Mouse (Mus musculus): ENCODE data around the gene Vhl. TPM values are rescaled to one million over a fixed set of nuclear protein-coding genes. Genes with fewer than 3 reads are reported as not detected.

Gene Vhl
- polyA plus RNA-seq, 1 experiment from 2014 or later: 85.2 TPM

- WGBS: 30% methylated on average over 23 of the region's 23 CpGs
- Histone ChIP-seq H3K4me1 (ENCODE audit: control insufficient read depth, insufficient read depth, low read length) (peaks cover 4% of the 10 kb centered on the region), H3K9me3 (ENCODE audit: control insufficient read depth, low read length) (no peaks in the 10 kb centered on the region), H3K27ac (replicated peaks; ENCODE audit: low read depth, low read length) (no peak within 1 kb of the TSS), H3K4me2 (ENCODE audit: low read length) (0 out of 2 replicates have a peak within 1 kb of the TSS, but pooled peaks have one; percentile 15), H3K27me3 (ENCODE audit: control insufficient read depth, insufficient read depth, low read length) (no peaks in the 10 kb centered on the region), H3K9ac (replicated peaks; ENCODE audit: low read length) (no peak within 1 kb of the TSS; the same call in 1 of the 2 replicates), H3K36me3 (ENCODE audit: control insufficient read depth, insufficient read depth, low read length) (no peaks in the 10 kb centered on the region), H3K4me3 (replicated peaks; ENCODE audit: low read depth, low read length) (no peak within 1 kb of the TSS)
- DNase-seq (peak; percentile 19), ATAC-seq (ENCODE audit: low FRiP score, low TSS enrichment) (no peak)
These were observed 23.1 kb upstream of the Vhl start, which contains the start of gene Fancd2os for GRCm38 (mm10) chr6:113600543-113601139. TSS of gene Fancd2os (minus strand) at chr6:113600715.

GRCm38 (mm10) chr6:113602821-113603220, 20.9 kb upstream of the Vhl start:
- Histone ChIP-seq H3K9me3 (ENCODE audit: control insufficient read depth, low read length) (no peaks in the 10 kb centered on the region), H3K36me3 (ENCODE audit: control insufficient read depth, insufficient read depth, low read length) (peaks cover 3% of the 10 kb centered on the region; the same call in 1 of the 2 replicates), H3K9ac (replicated peaks; ENCODE audit: low read length) (no peak overlapping the region), H3K27me3 (ENCODE audit: control insufficient read depth, insufficient read depth, low read length) (no peaks in the 10 kb centered on the region), H3K4me2 (ENCODE audit: low read length) (no peak overlapping the region), H3K4me3 (replicated peaks; ENCODE audit: low read depth, low read length) (no peak overlapping the region), H3K4me1 (ENCODE audit: control insufficient read depth, insufficient read depth, low read length) (peaks cover 12% of the 10 kb centered on the region), H3K27ac (replicated peaks; ENCODE audit: low read depth, low read length) (no peak overlapping the region)
- no peak for DNase-seq
- no peak for ATAC-seq (ENCODE audit: low FRiP score, low TSS enrichment)
- WGBS: 95% methylated on average over 6 of the region's 6 CpGs

GRCm38 (mm10) chr6:113603993-113604392, 19.8 kb upstream of the Vhl start:
- Histone ChIP-seq H3K27me3 (ENCODE audit: control insufficient read depth, insufficient read depth, low read length) (no peaks in the 10 kb centered on the region), H3K4me1 (ENCODE audit: control insufficient read depth, insufficient read depth, low read length) (peaks cover 12% of the 10 kb centered on the region), H3K4me2 (ENCODE audit: low read length) (peak overlapping the region; percentile 76), H3K36me3 (ENCODE audit: control insufficient read depth, insufficient read depth, low read length) (peaks cover 3% of the 10 kb centered on the region; the same call in 1 of the 2 replicates), H3K9ac (replicated peaks; ENCODE audit: low read length) (peak overlapping the region; percentile 86), H3K4me3 (replicated peaks; ENCODE audit: low read depth, low read length) (peak overlapping the region; percentile 91), H3K9me3 (ENCODE audit: control insufficient read depth, low read length) (no peaks in the 10 kb centered on the region), H3K27ac (replicated peaks; ENCODE audit: low read depth, low read length) (peak overlapping the region; percentile 69)
- 51% methylated on average over 12 of the region's 12 CpGs for WGBS
- DNase-seq (no peak), ATAC-seq (ENCODE audit: low FRiP score, low TSS enrichment) (no peak)

- peak within 1 kb of the TSS; percentile 82 for H3K27ac ChIP-seq (replicated peaks; ENCODE audit: low read depth, low read length)
- peak within 1 kb of the TSS; percentile 86 for H3K9ac ChIP-seq (replicated peaks; ENCODE audit: low read length)
- under 1% methylated on average over 65 of the region's 65 CpGs for WGBS
- peak within 1 kb of the TSS; percentile 91 for H3K4me3 ChIP-seq (replicated peaks; ENCODE audit: low read depth, low read length)
- H3K36me3 ChIP-seq (ENCODE audit: control insufficient read depth, insufficient read depth, low read length): peaks cover 3% of the 10 kb centered on the region
- DNase-seq: peak; percentile 96
- peak; percentile 92 for ATAC-seq (ENCODE audit: low FRiP score, low TSS enrichment)
- peak within 1 kb of the TSS; percentile 76 for H3K4me2 ChIP-seq (ENCODE audit: low read length)
- H3K27me3 ChIP-seq (ENCODE audit: control insufficient read depth, insufficient read depth, low read length): no peaks in the 10 kb centered on the region
- H3K4me1 ChIP-seq (ENCODE audit: control insufficient read depth, insufficient read depth, low read length): peaks cover 12% of the 10 kb centered on the region
- no peaks in the 10 kb centered on the region for H3K9me3 ChIP-seq (ENCODE audit: control insufficient read depth, low read length)
These were observed 19.1 kb upstream of the Vhl start, which contains the start of gene Brk1 for GRCm38 (mm10) chr6:113604432-113605223. TSS of gene Brk1 (plus strand) at chr6:113604772.

- peak overlapping the region; percentile 91 for H3K4me3 ChIP-seq (replicated peaks; ENCODE audit: low read depth, low read length)
- DNase-seq: no peak
- peak overlapping the region; percentile 86 for H3K9ac ChIP-seq (replicated peaks; ENCODE audit: low read length)
- H3K36me3 ChIP-seq (ENCODE audit: control insufficient read depth, insufficient read depth, low read length): peaks cover 8% of the 10 kb centered on the region
- WGBS: 5% methylated on average over 10 of the region's 10 CpGs
- no peaks in the 10 kb centered on the region for H3K27me3 ChIP-seq (ENCODE audit: control insufficient read depth, insufficient read depth, low read length)
- H3K4me1 ChIP-seq (ENCODE audit: control insufficient read depth, insufficient read depth, low read length): peaks cover 12% of the 10 kb centered on the region
- peak overlapping the region; percentile 76 for H3K4me2 ChIP-seq (ENCODE audit: low read length)
- H3K27ac ChIP-seq (replicated peaks; ENCODE audit: low read depth, low read length): peak overlapping the region; percentile 82
- ATAC-seq (ENCODE audit: low FRiP score, low TSS enrichment): peak; percentile 38; the same call in 1 of the 2 replicates
- H3K9me3 ChIP-seq (ENCODE audit: control insufficient read depth, low read length): no peaks in the 10 kb centered on the region
These were observed 18.6 kb upstream of the Vhl start for GRCm38 (mm10) chr6:113605224-113605545.

GRCm38 (mm10) chr6:113608871-113609270, 14.9 kb upstream of the Vhl start:
- peaks cover 9% of the 10 kb centered on the region for H3K36me3 ChIP-seq (ENCODE audit: control insufficient read depth, insufficient read depth, low read length)
- H3K4me1 ChIP-seq (ENCODE audit: control insufficient read depth, insufficient read depth, low read length): peaks cover 12% of the 10 kb centered on the region
- no peak for ATAC-seq (ENCODE audit: low FRiP score, low TSS enrichment)
- no peak overlapping the region for H3K27ac ChIP-seq (replicated peaks; ENCODE audit: low read depth, low read length)
- no peak overlapping the region for H3K4me3 ChIP-seq (replicated peaks; ENCODE audit: low read depth, low read length)
- 92% methylated on average over 6 of the region's 6 CpGs for WGBS
- no peak overlapping the region for H3K4me2 ChIP-seq (ENCODE audit: low read length)
- H3K27me3 ChIP-seq (ENCODE audit: control insufficient read depth, insufficient read depth, low read length): no peaks in the 10 kb centered on the region
- H3K9me3 ChIP-seq (ENCODE audit: control insufficient read depth, low read length): no peaks in the 10 kb centered on the region
- DNase-seq: no peak
- H3K9ac ChIP-seq (replicated peaks; ENCODE audit: low read length): no peak overlapping the region

- Histone ChIP-seq H3K9me3 (ENCODE audit: control insufficient read depth, low read length) (no peaks in the 10 kb centered on the region), H3K4me2 (ENCODE audit: low read length) (no peak overlapping the region), H3K4me1 (ENCODE audit: control insufficient read depth, insufficient read depth, low read length) (peaks cover 12% of the 10 kb centered on the region), H3K27me3 (ENCODE audit: control insufficient read depth, insufficient read depth, low read length) (no peaks in the 10 kb centered on the region), H3K36me3 (ENCODE audit: control insufficient read depth, insufficient read depth, low read length) (peaks cover 9% of the 10 kb centered on the region), H3K27ac (replicated peaks; ENCODE audit: low read depth, low read length) (no peak overlapping the region), H3K9ac (replicated peaks; ENCODE audit: low read length) (no peak overlapping the region), H3K4me3 (replicated peaks; ENCODE audit: low read depth, low read length) (no peak overlapping the region)
- WGBS: 96% methylated on average over 7 of the region's 7 CpGs
- DNase-seq: no peak
- ATAC-seq (ENCODE audit: low FRiP score, low TSS enrichment): no peak
These were observed 14.5 kb upstream of the Vhl start for GRCm38 (mm10) chr6:113609293-113609692.

- DNase-seq: no peak
- Histone ChIP-seq H3K4me1 (ENCODE audit: control insufficient read depth, insufficient read depth, low read length) (no peaks in the 10 kb centered on the region), H3K27ac (replicated peaks; ENCODE audit: low read depth, low read length) (no peak overlapping the region), H3K4me2 (ENCODE audit: low read length) (no peak overlapping the region), H3K4me3 (replicated peaks; ENCODE audit: low read depth, low read length) (no peak overlapping the region), H3K9me3 (ENCODE audit: control insufficient read depth, low read length) (no peaks in the 10 kb centered on the region), H3K36me3 (ENCODE audit: control insufficient read depth, insufficient read depth, low read length) (peaks cover 37% of the 10 kb centered on the region), H3K27me3 (ENCODE audit: control insufficient read depth, insufficient read depth, low read length) (no peaks in the 10 kb centered on the region), H3K9ac (replicated peaks; ENCODE audit: low read length) (no peak overlapping the region)
- 96% methylated on average over 8 of the region's 8 CpGs for WGBS
- no peak for ATAC-seq (ENCODE audit: low FRiP score, low TSS enrichment)
These were observed 11.3 kb upstream of the Vhl start for GRCm38 (mm10) chr6:113612258-113612969.
